Mouse (Mus musculus): ENCODE results near the gene Drd1.

The Drd1 gene

GRCm38 (mm10) chr13:54055448-54055861, at the start of gene Drd1:
Drd1 (minus strand) TSS chr13:54055705.
- DNase-seq (ENCODE audit: low spot score in 2 of 2), result peak in 1 of 2 experiments; percentile 43

GRCm38 (mm10) chr13:54103866-54104265, 48.4 kb upstream of the Drd1 start:
- DNase-seq (ENCODE audit: low spot score in 2 of 2), result no peak

GRCm38 (mm10) chr13:54103271-54103670, 47.8 kb upstream of the Drd1 start:
- no peak for DNase-seq (ENCODE audit: low spot score in 2 of 2)

GRCm38 (mm10) chr13:54102061-54102460, 46.6 kb upstream of the Drd1 start:
- no peak for DNase-seq (ENCODE audit: low spot score in 2 of 2)

GRCm38 (mm10) chr13:54101031-54101820, 45.7 kb upstream of the Drd1 start:
- peak; percentile 76 to 77 for DNase-seq (ENCODE audit: low spot score in 2 of 2)

- DNase-seq (ENCODE audit: low spot score in 2 of 2), result no peak
These were observed 42.3 kb upstream of the Drd1 start for GRCm38 (mm10) chr13:54097797-54098196.

GRCm38 (mm10) chr13:54097227-54097626, 41.7 kb upstream of the Drd1 start:
- DNase-seq (ENCODE audit: low spot score in 2 of 2), result no peak

- DNase-seq (ENCODE audit: low spot score in 2 of 2), result no peak
These were observed 40.2 kb upstream of the Drd1 start for GRCm38 (mm10) chr13:54095721-54096120.

- no peak for DNase-seq (ENCODE audit: low spot score in 2 of 2)
These were observed 39.5 kb upstream of the Drd1 start for GRCm38 (mm10) chr13:54094963-54095362.

GRCm38 (mm10) chr13:54094349-54094748, 38.8 kb upstream of the Drd1 start:
- DNase-seq (ENCODE audit: low spot score in 2 of 2), result no peak

GRCm38 (mm10) chr13:54091719-54092118, 36.2 kb upstream of the Drd1 start:
- DNase-seq (ENCODE audit: low spot score in 2 of 2), result no peak

- DNase-seq (ENCODE audit: low spot score in 2 of 2), result no peak
These were observed 29.8 kb upstream of the Drd1 start for GRCm38 (mm10) chr13:54085266-54085665.

- no peak for DNase-seq (ENCODE audit: low spot score in 2 of 2)
These were observed 29.3 kb upstream of the Drd1 start for GRCm38 (mm10) chr13:54084826-54085225.

GRCm38 (mm10) chr13:54084178-54084577, 28.7 kb upstream of the Drd1 start:
- DNase-seq (ENCODE audit: low spot score in 2 of 2), result no peak

- DNase-seq (ENCODE audit: low spot score in 2 of 2), result no peak
These were observed 27.4 kb upstream of the Drd1 start for GRCm38 (mm10) chr13:54082946-54083345.

GRCm38 (mm10) chr13:54080785-54081184, 25.3 kb upstream of the Drd1 start:
- no peak for DNase-seq (ENCODE audit: low spot score in 2 of 2)

- peak in 1 of 2 experiments; percentile 24 for DNase-seq (ENCODE audit: low spot score in 2 of 2)
These were observed 24.6 kb upstream of the Drd1 start for GRCm38 (mm10) chr13:54079782-54080759.

- no peak for DNase-seq (ENCODE audit: low spot score in 2 of 2)
These were observed 22.1 kb upstream of the Drd1 start for GRCm38 (mm10) chr13:54077470-54078174.

GRCm38 (mm10) chr13:54076762-54077460, 21.4 kb upstream of the Drd1 start:
- no peak for DNase-seq (ENCODE audit: low spot score in 2 of 2)

- DNase-seq (ENCODE audit: low spot score in 2 of 2), result no peak
These were observed 20.5 kb upstream of the Drd1 start for GRCm38 (mm10) chr13:54076051-54076450.

GRCm38 (mm10) chr13:54075416-54075815, 19.9 kb upstream of the Drd1 start:
- DNase-seq (ENCODE audit: low spot score in 2 of 2), result no peak

Measured in heart, adult 9 months (tissue).